Mouse (Mus musculus): ENCODE data around the gene Adgrg7. TPM values are rescaled to one million over a fixed set of nuclear protein-coding genes. Genes with fewer than 3 reads are reported as not detected.

The Adgrg7 gene
- polyA plus RNA-seq, 1 experiment from 2014 or later: not detected

DNA sequence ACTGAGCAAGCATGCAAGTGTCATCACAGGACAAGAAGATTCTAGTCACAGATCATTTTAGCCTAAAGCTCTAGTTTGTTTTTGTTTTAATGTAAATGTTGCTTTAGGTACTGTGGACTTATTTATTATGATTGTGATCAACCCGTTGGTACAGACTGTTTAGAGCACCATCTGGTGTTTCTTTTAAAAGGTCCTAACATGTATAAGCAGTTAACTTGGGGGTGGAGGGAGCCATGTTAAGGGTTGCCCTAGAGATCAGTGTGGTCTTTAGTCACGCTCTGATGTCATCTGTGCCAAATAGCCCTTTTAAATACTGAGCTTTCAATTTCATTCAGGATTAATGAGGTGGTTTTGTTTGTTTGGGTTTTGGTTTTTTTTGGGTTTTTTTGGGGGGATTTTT is 99.2 kb downstream of the Adgrg7 start:
- Histone ChIP-seq H3K36me3 (peaks cover 30% of the 10 kb centered on the region), H3K9me3 (no peaks in the 10 kb centered on the region)
- peak; percentile 41; the same call in 1 of the 2 replicates for ATAC-seq (ENCODE audit: low FRiP score, low read depth)

DNA sequence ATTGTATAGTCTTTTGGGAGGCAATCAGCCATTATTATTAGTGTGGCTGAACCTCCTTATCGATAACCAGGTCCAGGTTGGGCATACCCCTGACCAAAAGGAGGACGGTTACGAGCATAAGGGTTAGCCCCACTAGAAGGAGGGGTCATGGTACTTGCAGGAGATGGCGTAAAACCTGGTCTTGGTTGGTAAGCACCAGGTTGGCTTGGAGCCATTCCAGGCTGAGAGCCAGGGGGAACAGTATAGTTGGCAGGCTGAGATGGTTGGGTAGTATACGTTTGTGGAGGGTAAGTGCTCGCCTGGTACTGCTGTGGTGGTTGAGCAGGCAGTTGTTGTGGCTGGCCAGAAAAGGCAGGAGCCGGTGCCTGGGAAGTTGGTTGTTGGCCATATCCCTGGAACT is 104.9 kb downstream of the Adgrg7 start:
- Histone ChIP-seq H3K27ac (replicated peaks) (no peak overlapping the region), H3K4me1 (no peaks in the 10 kb centered on the region), H3K4me2 (replicated peaks) (no peak overlapping the region), H3K4me3 (no peak overlapping the region), H3K9me3 (no peaks in the 10 kb centered on the region), H3K27me3 (no peaks in the 10 kb centered on the region), H3K36me3 (peaks cover 44% of the 10 kb centered on the region), H3K9ac (replicated peaks) (no peak overlapping the region)
- ATAC-seq (ENCODE audit: low FRiP score, low read depth): no peak
- 97% methylated on average over 7 of the region's 7 CpGs for WGBS

More for the DNA sequence above, 99.2 kb downstream of the Adgrg7 start:
- no peaks in the 10 kb centered on the region for H3K27me3 ChIP-seq
- no peaks in the 10 kb centered on the region for H3K4me1 ChIP-seq
- no peak overlapping the region for H3K4me2 ChIP-seq (replicated peaks)
- H3K9ac ChIP-seq (replicated peaks): no peak overlapping the region
- 76% methylated on average over 2 of the region's 2 CpGs for WGBS
- H3K4me3 ChIP-seq: no peak overlapping the region
- H3K27ac ChIP-seq (replicated peaks): no peak overlapping the region

DNA sequence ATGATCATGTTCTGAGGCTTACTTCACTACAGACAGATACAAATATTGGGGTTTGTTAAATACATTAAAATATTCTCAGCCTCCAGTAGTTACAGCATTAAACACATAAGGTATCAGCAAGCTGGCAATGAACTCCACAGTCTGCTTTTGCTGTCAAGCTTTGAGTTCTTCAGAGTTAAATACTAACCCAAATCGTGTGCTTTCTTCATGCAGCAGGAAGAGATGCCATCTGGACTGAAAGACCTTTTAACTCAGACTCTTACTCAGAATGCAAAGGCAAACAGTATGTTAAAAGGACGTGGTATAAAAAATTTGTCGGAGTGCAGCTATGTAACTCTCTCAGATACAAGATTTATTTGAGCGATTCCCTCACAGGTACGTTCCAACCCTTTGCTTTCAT is 108.9 kb downstream of the Adgrg7 start:
- no peak for ATAC-seq (ENCODE audit: low FRiP score, low read depth)
- no peaks in the 10 kb centered on the region for H3K4me1 ChIP-seq
- H3K4me3 ChIP-seq: no peak overlapping the region
- H3K9me3 ChIP-seq: no peaks in the 10 kb centered on the region
- H3K27ac ChIP-seq (replicated peaks): no peak overlapping the region
- H3K4me2 ChIP-seq (replicated peaks): no peak overlapping the region
- H3K36me3 ChIP-seq: peaks cover 39% of the 10 kb centered on the region
- no peaks in the 10 kb centered on the region for H3K27me3 ChIP-seq
- H3K9ac ChIP-seq (replicated peaks): no peak overlapping the region
- 95% methylated on average over 5 of the region's 5 CpGs for WGBS

DNA sequence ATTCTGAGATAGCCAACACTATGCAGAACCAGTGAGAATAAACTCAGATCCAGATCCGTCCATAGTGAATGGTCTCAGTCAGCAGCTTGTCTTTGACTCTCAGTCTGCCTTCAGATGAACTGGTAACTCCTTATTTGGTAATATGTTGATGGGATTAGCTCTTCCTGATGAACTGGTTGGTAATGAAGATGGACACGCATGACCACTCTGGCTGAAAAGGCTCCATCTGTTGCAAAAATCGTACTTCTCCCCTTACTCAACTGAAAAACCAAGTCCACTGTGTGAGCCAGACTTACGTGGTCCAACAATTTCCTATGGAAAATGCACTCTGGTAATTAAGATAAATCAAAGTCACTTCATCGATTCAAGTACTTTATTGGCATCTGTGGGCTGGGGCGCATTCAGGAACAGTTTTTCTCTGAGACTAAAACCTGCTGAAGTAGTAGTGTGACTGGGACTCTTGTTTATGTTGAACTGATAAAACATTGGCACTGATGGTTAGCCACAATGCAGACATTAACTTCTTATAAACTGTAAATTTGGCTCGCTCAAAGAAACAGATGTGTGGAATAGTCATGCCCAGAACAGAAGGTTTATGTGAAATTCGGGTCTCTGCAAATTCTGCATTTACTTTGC is 114.5 kb downstream of the Adgrg7 start:
- peak; percentile 72 for ATAC-seq (ENCODE audit: low FRiP score, low read depth)
- Histone ChIP-seq H3K36me3 (peaks cover 8% of the 10 kb centered on the region), H3K4me3 (no peak overlapping the region), H3K27ac (replicated peaks) (no peak overlapping the region), H3K27me3 (no peaks in the 10 kb centered on the region), H3K4me2 (replicated peaks) (no peak overlapping the region), H3K9ac (replicated peaks) (no peak overlapping the region), H3K9me3 (no peaks in the 10 kb centered on the region), H3K4me1 (no peaks in the 10 kb centered on the region; the same call in 1 of the 2 replicates)
- WGBS: 71% methylated on average over 8 of the region's 8 CpGs

DNA sequence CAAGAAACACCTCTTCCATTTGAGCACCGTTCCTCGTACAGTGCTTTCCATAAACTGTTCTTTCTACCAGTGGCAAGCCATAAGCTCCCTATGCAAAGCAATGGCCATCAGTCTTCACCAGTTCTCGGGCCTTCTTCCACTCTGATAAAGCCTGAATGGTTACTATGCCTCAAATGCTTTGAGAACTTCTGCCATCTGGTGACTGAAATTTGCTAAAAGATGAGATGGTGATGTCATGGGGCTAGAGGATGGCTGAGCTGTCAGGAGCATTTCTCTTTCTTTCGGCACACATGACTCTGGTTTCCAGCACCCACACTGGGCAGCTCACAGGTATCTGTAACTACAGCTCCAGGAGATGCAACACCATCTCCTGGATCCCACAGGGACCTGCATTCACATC is 118.5 kb downstream of the Adgrg7 start:
- H3K27ac ChIP-seq (replicated peaks): no peak overlapping the region
- WGBS: 75% methylated on average over 4 of the region's 4 CpGs
- H3K9me3 ChIP-seq: no peaks in the 10 kb centered on the region
- no peak for ATAC-seq (ENCODE audit: low FRiP score, low read depth)
- H3K4me3 ChIP-seq: no peak overlapping the region
- H3K9ac ChIP-seq (replicated peaks): no peak overlapping the region
- H3K4me1 ChIP-seq: no peaks in the 10 kb centered on the region; the same call in 1 of the 2 replicates
- H3K36me3 ChIP-seq: no peaks in the 10 kb centered on the region
- no peaks in the 10 kb centered on the region for H3K27me3 ChIP-seq
- no peak overlapping the region for H3K4me2 ChIP-seq (replicated peaks)

Other genes starting within 250 kb of the Adgrg7 start
- 177 and 181 TPM in 2 replicates for gene Tfg, start 78.4 kb downstream of the Adgrg7 start, polyA plus RNA-seq (2016; fragmentation: Nextera tagmentation; extraction: Ambion mirVana)
- gene Tmem45a, start 90.3 kb upstream of the Adgrg7 start, polyA plus RNA-seq (2016; fragmentation: Nextera tagmentation; extraction: Ambion mirVana): 5.3 and 8.0 TPM in 2 replicates
- not detected in 2 replicates for gene Lnp1, start 132.2 kb upstream of the Adgrg7 start, polyA plus RNA-seq (2016; fragmentation: Nextera tagmentation; extraction: Ambion mirVana)

Data from midbrain, embryonic 12.5 days (tissue).